Mouse (Mus musculus) Muller cell, postnatal 12 days (primary cell): ENCODE data around the gene Catip.
"Not testable (repeated sequence)": the region's sequence is repeated elsewhere in the genome, so short reads cannot be mapped to it uniquely, and the experiment has no call there.

Experiments used
- DNase-seq: peaks from one replicate; pipeline ENCODE4 v3.0.0-alpha.2; 2015; ENCODE audit errors: inconsistent ontology term

The Catip gene

GRCm38 (mm10) chr1:74361812-74362211 is at the start of gene Catip:
Gene Catip, plus strand, starts transcription at chr1:74362108.
- DNase-seq, result peak; percentile 84

GRCm38 (mm10) chr1:74313049-74313692 is 48.7 kb upstream of the Catip start:
- DNase-seq, result peak; percentile 50

- DNase-seq, result no peak
Observed at GRCm38 (mm10) chr1:74314796-74315195, 47.1 kb upstream of the Catip start.

GRCm38 (mm10) chr1:74316114-74316827 is 45.6 kb upstream of the Catip start:
- DNase-seq, result no peak

GRCm38 (mm10) chr1:74318711-74319110 is 43.2 kb upstream of the Catip start:
- DNase-seq, result no peak

GRCm38 (mm10) chr1:74321396-74321795 is 40.5 kb upstream of the Catip start:
- DNase-seq, result no peak

- DNase-seq, result not testable (repeated sequence)
Observed at GRCm38 (mm10) chr1:74326916-74327315, 35.0 kb upstream of the Catip start.

GRCm38 (mm10) chr1:74329899-74330431 is 31.9 kb upstream of the Catip start:
- no peak for DNase-seq

GRCm38 (mm10) chr1:74331046-74331681 is 30.7 kb upstream of the Catip start:
- DNase-seq, result no peak

GRCm38 (mm10) chr1:74332241-74332763 is 29.6 kb upstream of the Catip start:
- peak; percentile 96 for DNase-seq

GRCm38 (mm10) chr1:74332930-74333329 is 29.0 kb upstream of the Catip start:
- no peak for DNase-seq

GRCm38 (mm10) chr1:74334607-74335006 is 27.3 kb upstream of the Catip start:
- no peak for DNase-seq

- peak; percentile 16 for DNase-seq
Observed at GRCm38 (mm10) chr1:74335033-74335432, 26.9 kb upstream of the Catip start.

- DNase-seq, result peak; percentile 19
Observed at GRCm38 (mm10) chr1:74335436-74336170, 26.3 kb upstream of the Catip start.

- DNase-seq, result no peak
Observed at GRCm38 (mm10) chr1:74337241-74337771, 24.6 kb upstream of the Catip start.

- DNase-seq, result no peak
Observed at GRCm38 (mm10) chr1:74338013-74338412, 23.9 kb upstream of the Catip start.

- no peak for DNase-seq
Observed at GRCm38 (mm10) chr1:74338626-74339025, 23.3 kb upstream of the Catip start.

GRCm38 (mm10) chr1:74339917-74340316 is 22.0 kb upstream of the Catip start:
- DNase-seq, result no peak

GRCm38 (mm10) chr1:74340361-74340764 is 21.5 kb upstream of the Catip start:
- DNase-seq, result peak; percentile 40

- not testable (repeated sequence) for DNase-seq
Observed at GRCm38 (mm10) chr1:74340992-74341391, 20.9 kb upstream of the Catip start.

GRCm38 (mm10) chr1:74341898-74342297 is 20.0 kb upstream of the Catip start:
- no peak for DNase-seq
